In the genomic region with DNA sequence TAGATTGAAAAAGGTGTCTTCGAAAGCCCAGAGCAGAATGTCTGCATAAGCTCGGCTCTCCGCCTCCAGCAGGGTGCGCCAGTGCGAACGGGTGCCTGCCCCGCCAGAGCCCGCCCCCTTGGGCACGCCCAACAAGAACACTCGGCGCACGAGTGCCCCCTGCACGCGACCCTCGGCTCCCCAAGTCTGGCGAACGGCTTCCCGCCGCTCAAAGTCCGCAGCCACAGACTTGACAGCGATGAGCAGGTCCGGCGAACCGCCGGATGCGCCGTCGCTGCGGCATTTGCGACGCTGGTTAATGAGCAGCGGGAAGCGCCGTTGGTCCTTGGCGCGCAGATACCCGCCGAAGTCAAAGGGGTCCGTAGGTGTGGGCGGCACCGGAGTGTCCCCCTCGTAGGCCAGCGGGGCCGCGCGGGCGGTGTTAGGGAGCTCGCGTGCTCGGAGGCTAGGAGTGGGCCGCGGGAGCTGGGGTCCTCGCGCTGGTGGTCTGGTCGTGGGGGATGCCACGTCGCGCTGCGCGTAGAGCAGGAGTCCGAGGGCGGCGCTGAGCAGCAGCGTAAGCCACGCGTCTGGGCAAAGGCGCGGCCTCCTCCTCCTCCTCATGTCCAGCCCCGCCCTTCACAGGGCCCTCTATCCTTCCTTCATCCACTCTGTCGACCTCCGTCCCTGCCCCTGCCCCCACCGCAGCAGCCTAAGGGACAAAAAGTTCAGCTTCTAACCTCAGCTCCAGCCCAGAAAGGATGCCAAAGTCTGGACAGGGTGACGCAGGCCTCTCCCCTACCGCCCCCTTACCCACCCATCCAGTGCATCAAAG, we compare ENCODE assay signal across 8 mouse cellular contexts. TPM values are rescaled to one million over a fixed set of nuclear protein-coding genes. Genes with fewer than 3 reads are reported as not detected.
A peak's percentile ranks its signal among the peaks of the same experiment; 100 is the strongest.
DNase-seq lines count a peak whose midpoint lies in the region; ATAC-seq and TF ChIP-seq lines count a peak whose summit lies in the region.

No protein-coding gene starts in this region.

- peaks cover 0 to 12% of the 10 kb centered on the region in 2 experiments; a peak in 2 of 4 replicates for H3K4me1 ChIP-seq in ES-E14 (ENCODE audit: control insufficient read depth in 2 of 2, insufficient read depth in 2 of 2, low read length in 2 of 2, poor library complexity in 1 of 2)
- peaks cover 8% of the 10 kb centered on the region; the same call in 1 of the 2 replicates for H3K4me1 ChIP-seq in forebrain, embryonic 14.5 days (ENCODE audit: control insufficient read depth, insufficient read depth, low read length)
- H3K4me1 ChIP-seq in neural tube, embryonic 15.5 days = peaks cover 31% of the 10 kb centered on the region

- H3K9me3 ChIP-seq in ES-E14 (ENCODE audit: control insufficient read depth, insufficient read depth, low read depth, low read length) = no peaks in the 10 kb centered on the region
- H3K9me3 ChIP-seq in forebrain, embryonic 14.5 days (replicated peaks; ENCODE audit: control insufficient read depth, low read length) = no peaks in the 10 kb centered on the region
- H3K9me3 ChIP-seq in neural tube, embryonic 15.5 days (replicated peaks) = no peaks in the 10 kb centered on the region

- under 1% methylated on average over 73 of the region's 74 CpGs for WGBS in forebrain, embryonic 14.5 days
- under 1% methylated on average over 74 of the region's 74 CpGs for WGBS in neural tube, embryonic 15.5 days

- peak; percentile 86 for DNase-seq in ES-E14 (ENCODE audit: low read depth, low spot score)
- DNase-seq in cerebellum, adult 11 months = peak; percentile 77
- peak; percentile 91 for DNase-seq in forebrain, embryonic 14.5 days (ENCODE audit: low spot score)
- peak; percentile 92 to 96 for DNase-seq in heart, postnatal 14 days
- DNase-seq in layer of hippocampus, adult 18-20 months (ENCODE audit: low spot score in 2 of 2) = peak; percentile 87 to 91
- peak; percentile 86 to 87 for DNase-seq in lung, adult 18-20 months
- peak; percentile 97 for DNase-seq in testis, postnatal 10 days (ENCODE audit: low spot score)

- H3K4me3 ChIP-seq in ES-E14 (ENCODE audit: insufficient read depth in 1 of 2, low read depth in 1 of 2, low read length in 2 of 2, poor library complexity in 1 of 2, severe bottlenecking in 1 of 2) = peak overlapping the region; percentile 60 to 74
- H3K4me3 ChIP-seq in forebrain, embryonic 14.5 days (ENCODE audit: low read depth, low read length) = peak overlapping the region; percentile 52
- H3K4me3 ChIP-seq in neural tube, embryonic 15.5 days (replicated peaks) = peak overlapping the region; percentile 64

- in situ Hi-C loops in ES-E14 (cut with MboI; ENCODE audit: low sequenced_read_pairs in 2 of 2, unreplicated experiment in 2 of 2) = loop anchor here in 1 of 2 experiments (25.0 kb wide), 1 partner anchor 617 kb away; a partner anchor contains a TSS

- H3K4me2 ChIP-seq in forebrain, embryonic 14.5 days (ENCODE audit: low read length) = peak overlapping the region; percentile 99
- peak overlapping the region; percentile 97 for H3K4me2 ChIP-seq in neural tube, embryonic 15.5 days

- no peak overlapping the region for H3K27ac ChIP-seq in ES-E14 (ENCODE audit: insufficient read depth, low read depth, low read length, poor library complexity, severe bottlenecking)
- no peak overlapping the region for H3K27ac ChIP-seq in forebrain, embryonic 14.5 days (ENCODE audit: low read depth, low read length)
- peak overlapping the region; percentile 85 for H3K27ac ChIP-seq in neural tube, embryonic 15.5 days (replicated peaks)

- intact Hi-C loops in heart, postnatal 14 days (cut with DNase I) = loop anchor here (5.0 kb wide), 1 partner anchor 33 kb away; a partner anchor contains a TSS

- peaks cover 25% of the 10 kb centered on the region for H3K27me3 ChIP-seq in forebrain, embryonic 14.5 days (replicated peaks; ENCODE audit: control insufficient read depth, insufficient read depth, low read length)
- peaks cover 36% of the 10 kb centered on the region for H3K27me3 ChIP-seq in neural tube, embryonic 15.5 days (replicated peaks)

- peak overlapping the region; percentile 62 for H3K9ac ChIP-seq in ES-E14 (ENCODE audit: insufficient read depth, low read depth, low read length, poor library complexity, severe bottlenecking)
- peak overlapping the region; percentile 66 for H3K9ac ChIP-seq in forebrain, embryonic 14.5 days (ENCODE audit: low read length)
- peak overlapping the region; percentile 73 for H3K9ac ChIP-seq in neural tube, embryonic 15.5 days (replicated peaks)

- ATAC-seq in forebrain, embryonic 14.5 days = peak; percentile 86
- ATAC-seq in neural tube, embryonic 15.5 days (ENCODE audit: low FRiP score) = peak; percentile 85

- peaks cover 35% of the 10 kb centered on the region for H3K36me3 ChIP-seq in ES-E14 (ENCODE audit: control insufficient read depth, insufficient read depth, low read length, poor library complexity, severe bottlenecking)
- peaks cover 30% of the 10 kb centered on the region for H3K36me3 ChIP-seq in forebrain, embryonic 14.5 days (ENCODE audit: control insufficient read depth, insufficient read depth, low read length)
- H3K36me3 ChIP-seq in neural tube, embryonic 15.5 days = peaks cover 33% of the 10 kb centered on the region

TF ChIP-seq in ES-E14, 5 proteins besides CTCF, POLR2A, EP300 and RAD21:
- TF ChIP-seq HCFC1 (IDR thresholded peaks at IDR 0.05; ENCODE audit: borderline replicate concordance, insufficient read depth, low read length) = peak; percentile 43; the same call in 1 of the 2 replicates
- TF ChIP-seq CHD2 (IDR thresholded peaks at IDR 0.05; ENCODE audit: low read depth, low read length) = no peak
- TF ChIP-seq ZC3H11A (IDR thresholded peaks at IDR 0.05; ENCODE audit: borderline replicate concordance, low read depth, low read length) = no peak

RNA-seq across cellular contexts. Expression of a gene that starts 0.6 kb away (rescaled TPM):
- 2.5 and 2.8 TPM in 2 replicates for total RNA-seq in ES-E14 (2012; rRNA removed)
- 3.1 and 4.1 TPM in 2 replicates for polyA plus RNA-seq in forebrain, embryonic 14.5 days (2014; fragmentation: Nextera tagmentation; extraction: Ambion mirVana)
- 1 to 10 TPM; 5.1 to 5.6 TPM for total RNA-seq in heart, postnatal 14 days (2021)
- 1 to 10 TPM; 3.3 to 3.8 TPM for total RNA-seq in layer of hippocampus, adult 18-20 months (2021)
- polyA plus RNA-seq in neural tube, embryonic 15.5 days (2015; fragmentation: Nextera tagmentation; extraction: Ambion mirVana) = 12.3 and 12.4 TPM in 2 replicates

RNA-seq across cellular contexts. Expression of a gene that starts 10.1 kb away (rescaled TPM):
- total RNA-seq in ES-E14 (2012; rRNA removed) = 6.2 and 7.6 TPM in 2 replicates
- polyA plus RNA-seq in forebrain, embryonic 14.5 days (2014; fragmentation: Nextera tagmentation; extraction: Ambion mirVana) = 14.8 and 21.8 TPM in 2 replicates
- total RNA-seq in heart, postnatal 14 days (2021) = 1 to 10 TPM; 6.3 to 7.2 TPM
- 1 to 10 TPM; 7.8 to 8.5 TPM for total RNA-seq in layer of hippocampus, adult 18-20 months (2021)
- 20.7 and 24.3 TPM in 2 replicates for polyA plus RNA-seq in neural tube, embryonic 15.5 days (2015; fragmentation: Nextera tagmentation; extraction: Ambion mirVana)

RNA-seq across cellular contexts. Expression of a gene that starts 10.1 kb away (rescaled TPM):
- total RNA-seq in ES-E14 (2012; rRNA removed) = 1.2 and 2.3 TPM in 2 replicates
- polyA plus RNA-seq in forebrain, embryonic 14.5 days (2014; fragmentation: Nextera tagmentation; extraction: Ambion mirVana) = 0.50 and 0.85 TPM in 2 replicates
- total RNA-seq in heart, postnatal 14 days (2021) = 1 to 10 TPM; 2.4 to 3.1 TPM
- 1 to 10 TPM; 1.0 to 1.1 TPM for total RNA-seq in layer of hippocampus, adult 18-20 months (2021)
- polyA plus RNA-seq in neural tube, embryonic 15.5 days (2015; fragmentation: Nextera tagmentation; extraction: Ambion mirVana) = 1.9 and 3.0 TPM in 2 replicates

RNA-seq across cellular contexts. Expression of a gene that starts 15.2 kb away (rescaled TPM):
- 0.21 and 0.45 TPM in 2 replicates for total RNA-seq in ES-E14 (2012; rRNA removed)
- polyA plus RNA-seq in forebrain, embryonic 14.5 days (2014; fragmentation: Nextera tagmentation; extraction: Ambion mirVana) = 0.14 and 0.37 TPM in 2 replicates
- total RNA-seq in heart, postnatal 14 days (2021) = under 1 TPM; 0.73 to 0.96 TPM
- total RNA-seq in layer of hippocampus, adult 18-20 months (2021) = 10 to 100 TPM; 11.5 to 13.0 TPM
- polyA plus RNA-seq in neural tube, embryonic 15.5 days (2015; fragmentation: Nextera tagmentation; extraction: Ambion mirVana) = 0.45 and 0.92 TPM in 2 replicates

RNA-seq across cellular contexts. Expression of a gene that starts 21.6 kb away (rescaled TPM):
- total RNA-seq in ES-E14 (2012; rRNA removed) = 0.85 and 1.0 TPM in 2 replicates
- 2.9 and 3.0 TPM in 2 replicates for polyA plus RNA-seq in forebrain, embryonic 14.5 days (2014; fragmentation: Nextera tagmentation; extraction: Ambion mirVana)
- total RNA-seq in heart, postnatal 14 days (2021) = 10 to 100 TPM; 17.9 to 19.0 TPM
- 10 to 100 TPM; 10.4 to 10.9 TPM for total RNA-seq in layer of hippocampus, adult 18-20 months (2021)
- 5.7 and 6.2 TPM in 2 replicates for polyA plus RNA-seq in neural tube, embryonic 15.5 days (2015; fragmentation: Nextera tagmentation; extraction: Ambion mirVana)
